10 mouse cellular contexts compared by ENCODE assay signal in genomic region chr13:59453045-59453444, GRCm38 (mm10).
DNase-seq lines count a peak whose midpoint lies in the region; ATAC-seq lines count a peak whose summit lies in the region.
"Had no signal": no experiment of that assay in that cellular context is flagged by ENCODE, and none has a peak within 500 bp of the region (broad histone marks: within the 10 kb centered on the region; RNA-seq: fewer than 3 reads in every experiment).

No protein-coding gene starts in this region.

- WGBS in liver, embryonic 16.5 days (ENCODE audit: insufficient replicate concordance), result 65% methylated on average over 2 of the region's 2 CpGs
- WGBS in liver, embryonic 11.5 days, result 78% methylated on average over 2 of the region's 2 CpGs
- 50% methylated on average over 2 of the region's 2 CpGs for WGBS in embryonic facial prominence, embryonic 13.5 days

- DNase-seq in liver, embryonic 11.5 days (ENCODE audit: low spot score), result no peak
- peak; percentile 66 to 73 for DNase-seq in kidney, postnatal 25 days
- DNase-seq in skeletal muscle tissue, adult 2 months (ENCODE audit: low read depth, low spot score), result peak; percentile 7
- DNase-seq in spleen, postnatal 14 days (ENCODE audit: low spot score in 2 of 2), result no peak
- no peak for DNase-seq in thymus, postnatal 10 days (ENCODE audit: low spot score in 2 of 2)
- DNase-seq in frontal cortex, adult 2 months (ENCODE audit: extremely low spot score in 1 of 2, low spot score in 1 of 2), result no peak
- DNase-seq: forebrain, postnatal 0 days had no signal

- H3K4me2 ChIP-seq in liver, embryonic 16.5 days (ENCODE audit: low read depth, low read length), result no peak overlapping the region
- H3K4me2 ChIP-seq in liver, embryonic 11.5 days, result no peak overlapping the region
- H3K4me2 ChIP-seq in embryonic facial prominence, embryonic 13.5 days, result no peak overlapping the region

- H3K27me3 ChIP-seq in liver, embryonic 16.5 days (ENCODE audit: control insufficient read depth, insufficient read depth, low read depth, low read length), result no peaks in the 10 kb centered on the region
- H3K27me3 ChIP-seq in liver, embryonic 11.5 days (replicated peaks; ENCODE audit: control insufficient read depth, insufficient read depth, low read length), result no peaks in the 10 kb centered on the region
- H3K27me3 ChIP-seq in embryonic facial prominence, embryonic 13.5 days, result no peaks in the 10 kb centered on the region

- no peaks in the 10 kb centered on the region for H3K9me3 ChIP-seq in liver, embryonic 16.5 days (replicated peaks; ENCODE audit: control insufficient read depth, low read length)
- H3K9me3 ChIP-seq in liver, embryonic 11.5 days (ENCODE audit: control insufficient read depth, low read length), result no peaks in the 10 kb centered on the region
- no peaks in the 10 kb centered on the region for H3K9me3 ChIP-seq in embryonic facial prominence, embryonic 13.5 days

- H3K4me1 ChIP-seq in liver, embryonic 16.5 days (ENCODE audit: control insufficient read depth, low read depth, low read length), result peaks cover 3% of the 10 kb centered on the region
- H3K4me1 ChIP-seq in liver, embryonic 11.5 days (replicated peaks; ENCODE audit: control insufficient read depth, insufficient read depth, low read length), result no peaks in the 10 kb centered on the region; the same call in 1 of the 2 replicates
- H3K4me1 ChIP-seq in embryonic facial prominence, embryonic 13.5 days, result peaks cover 10% of the 10 kb centered on the region

- no peak overlapping the region for H3K27ac ChIP-seq in liver, embryonic 16.5 days (ENCODE audit: low read length)
- no peak overlapping the region for H3K27ac ChIP-seq in liver, embryonic 11.5 days (ENCODE audit: low read depth, low read length)
- H3K27ac ChIP-seq in embryonic facial prominence, embryonic 13.5 days, result peak overlapping the region; percentile 33
- H3K27ac ChIP-seq: macrophage had no signal

- H3K9ac ChIP-seq in liver, embryonic 16.5 days (ENCODE audit: low read depth, low read length), result no peak overlapping the region
- H3K9ac ChIP-seq in liver, embryonic 11.5 days (ENCODE audit: low read depth, low read length), result no peak overlapping the region
- H3K9ac ChIP-seq in embryonic facial prominence, embryonic 13.5 days, result no peak overlapping the region
- H3K9ac ChIP-seq: forebrain, postnatal 0 days had no signal

- H3K36me3 ChIP-seq in liver, embryonic 16.5 days (ENCODE audit: control insufficient read depth, insufficient read depth), result no peaks in the 10 kb centered on the region
- H3K36me3 ChIP-seq in liver, embryonic 11.5 days (ENCODE audit: control insufficient read depth, insufficient read depth, low read length), result no peaks in the 10 kb centered on the region
- H3K36me3 ChIP-seq in embryonic facial prominence, embryonic 13.5 days, result peaks cover 19% of the 10 kb centered on the region; the same call in 1 of the 2 replicates

- peak; percentile 70 for ATAC-seq in liver, embryonic 16.5 days (ENCODE audit: low read depth)
- no peak for ATAC-seq in liver, embryonic 11.5 days (replicated peaks; ENCODE audit: low FRiP score)
- ATAC-seq in embryonic facial prominence, embryonic 13.5 days (ENCODE audit: insufficient number of reproducible peaks, insufficient read depth, low FRiP score, low TSS enrichment, low read depth), result no peak

- no peak overlapping the region for H3K4me3 ChIP-seq in liver, embryonic 16.5 days (ENCODE audit: low read depth, low read length)
- no peak overlapping the region for H3K4me3 ChIP-seq in liver, embryonic 11.5 days (ENCODE audit: low read depth, low read length)
- H3K4me3 ChIP-seq in embryonic facial prominence, embryonic 13.5 days, result no peak overlapping the region

Comparison
In these comparisons a context has a peak if more than half of its experiments do, and no peak if none do; other contexts are left out.
1. DNase-seq: peak in kidney, postnatal 25 days (2 of 2) and skeletal muscle tissue, adult 2 months (single experiment); none in liver, embryonic 11.5 days (single experiment), spleen, postnatal 14 days (0 of 2), thymus, postnatal 10 days (0 of 2) and frontal cortex, adult 2 months (0 of 2).